Mouse (Mus musculus): ENCODE measurements around the gene Coch.
"Not testable (repeated sequence)": the region's sequence is repeated elsewhere in the genome, so short reads cannot be mapped to it uniquely, and the experiment has no call there.

Gene Coch

GRCm38 (mm10) chr12:51636689-51637470 is 43.7 kb downstream of the Coch start:
- DNase-seq (ENCODE audit: low spot score in 2 of 2) = no peak

DNA sequence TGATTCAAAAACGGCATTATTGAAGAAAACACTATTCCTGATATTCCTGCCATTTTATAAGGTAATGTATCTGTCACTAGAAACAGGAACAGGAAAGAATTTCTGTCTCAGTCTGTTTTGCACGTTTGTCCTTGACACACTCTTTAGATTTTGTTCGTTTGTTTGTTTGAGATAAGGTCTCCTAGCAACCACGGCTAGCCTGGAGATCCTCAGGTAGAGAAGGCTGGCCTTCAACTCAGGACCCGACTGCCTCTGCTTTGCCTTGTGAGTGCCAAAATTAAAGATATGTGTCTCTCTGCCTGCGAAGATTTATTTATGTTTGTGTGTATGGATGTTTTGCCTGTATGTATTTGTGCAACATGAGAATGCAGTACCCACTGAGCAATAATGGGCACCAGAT is 48.7 kb downstream of the Coch start:
- DNase-seq (ENCODE audit: low spot score in 2 of 2) = no peak

- not testable (repeated sequence) for DNase-seq (ENCODE audit: low spot score in 2 of 2)
Observed at GRCm38 (mm10) chr12:51649401-51649800, 56.3 kb downstream of the Coch start.

Measured in heart, adult 9 months (tissue).